Mouse (Mus musculus) heart, embryonic 14.5 days (tissue): ENCODE data around the gene Atg4d. TPM values are rescaled to one million over a fixed set of nuclear protein-coding genes. Genes with fewer than 3 reads are reported as not detected.
"Not testable (repeated sequence)": the region's sequence is repeated elsewhere in the genome, so short reads cannot be mapped to it uniquely, and the experiment has no call there.

ENCODE experiments used
- ATAC-seq: fragments of 200-750 bp; cut with Nextera tagmentation; 2 replicates; pipeline ENCODE4 v1.8.0; 2017; ENCODE audit warnings: low read depth, moderate TSS enrichment; ENCODE audit not compliant: insufficient number of reproducible peaks, insufficient read depth, low FRiP score
- H3K27ac ChIP-seq, 2 experiments: fragments of 200-500 bp in 1 of 2; fragments of 300-500 bp in 1 of 2; sonication (generic) in 1 of 2; replicated peaks in 1 of 2; 2 replicates each; pipeline ENCODE4 v1.5.1; 2012 to 2014; ENCODE audit warnings: low read depth in 2 of 2, low read length in 2 of 2, control low read depth in 1 of 2, mild to moderate bottlenecking in 1 of 2, mixed read lengths in 1 of 2; ENCODE audit not compliant: control insufficient read depth in 1 of 2, insufficient read depth in 1 of 2
- H3K27me3 ChIP-seq: fragments of 300-500 bp; sonication (generic); 2 replicates; pipeline ENCODE4 v1.6.1; 2014; ENCODE audit warnings: mild to moderate bottlenecking, low read length, control low read depth; ENCODE audit not compliant: control insufficient read depth, insufficient read depth
- H3K36me3 ChIP-seq: fragments of 300-500 bp; sonication (generic); 2 replicates; pipeline ENCODE4 v1.6.1; 2014; ENCODE audit warnings: mild to moderate bottlenecking, control low read depth, low read length, mixed read lengths; ENCODE audit not compliant: control insufficient read depth, insufficient read depth
- H3K4me1 ChIP-seq, 2 experiments: fragments of 200-500 bp in 1 of 2; fragments of 300-500 bp in 1 of 2; sonication (generic) in 1 of 2; 2 replicates each; pipeline ENCODE4 v1.6.1; 2012 to 2014; ENCODE audit warnings: low read length in 2 of 2, control low read depth in 1 of 2, mixed read lengths in 1 of 2; ENCODE audit not compliant: control insufficient read depth in 2 of 2, insufficient read depth in 2 of 2
- H3K4me2 ChIP-seq: fragments of 300-500 bp; sonication (generic); 2 replicates; pipeline ENCODE4 v1.6.1; 2014; ENCODE audit warnings: mild to moderate bottlenecking, low read length
- H3K4me3 ChIP-seq, 2 experiments: fragments of 200-500 bp in 1 of 2; fragments of 300-500 bp in 1 of 2; sonication (generic) in 1 of 2; 2 replicates each; pipeline ENCODE4 v1.5.1; 2012 to 2014; ENCODE audit warnings: low read length in 2 of 2, mild to moderate bottlenecking in 2 of 2, control low read depth in 1 of 2, low read depth in 1 of 2, moderate library complexity in 1 of 2; ENCODE audit not compliant: control insufficient read depth in 1 of 2, insufficient read depth in 1 of 2
- H3K9ac ChIP-seq: fragments of 300-500 bp; sonication (generic); 2 replicates; pipeline ENCODE4 v1.6.1; 2014; ENCODE audit warnings: mild to moderate bottlenecking, low read length
- H3K9me3 ChIP-seq: fragments of 300-500 bp; sonication (generic); 2 replicates; pipeline ENCODE4 v1.6.1; 2016; ENCODE audit warnings: low read length, control low read depth; ENCODE audit not compliant: control insufficient read depth
- WGBS: fragments of 180-500 bp; shearing (Covaris S2); extraction: QIAGEN DNeasy Blood & Tissue Kit; methylation state at CpG from one replicate; pipeline ENCODE4 v1.1.7; 2014; 5-methylcytosine and 5-hydroxymethylcytosine counted together
- polyA plus RNA-seq: library from polyadenylated mRNA; unstranded; fragments of >200 nt; fragmentation: Nextera tagmentation; extraction: Ambion mirVana; gene quantifications from 2 replicates; pipeline ENCODE4 v1.2.1, GENCODE M21; 2014

The Atg4d gene
- polyA plus RNA-seq, 1 experiment from 2014 or later: 51.4 TPM

- peaks cover 52% of the 10 kb centered on the region for H3K27me3 ChIP-seq
- H3K9me3 ChIP-seq: no peaks in the 10 kb centered on the region
- no peak for ATAC-seq
- no peak overlapping the region for H3K4me2 ChIP-seq
- WGBS: 58% methylated on average over 13 of the region's 13 CpGs
- no peak overlapping the region for H3K27ac ChIP-seq
- H3K36me3 ChIP-seq: no peaks in the 10 kb centered on the region
- H3K9ac ChIP-seq: no peak overlapping the region
- H3K4me1 ChIP-seq: 0 out of 4 replicates have a peak, but pooled peaks cover 0 to 10% of the 10 kb centered on the region in 2 experiments
- no peak overlapping the region for H3K4me3 ChIP-seq
Observed at GRCm38 (mm10) chr9:21251116-21251735, 13.9 kb upstream of the Atg4d start.

- ATAC-seq: no peak
- Histone ChIP-seq H3K4me2 (no peak overlapping the region), H3K4me1 (0 out of 4 replicates have a peak, but pooled peaks cover 0 to 4% of the 10 kb centered on the region in 2 experiments), H3K9me3 (no peaks in the 10 kb centered on the region), H3K27ac (no peak overlapping the region), H3K4me3 (no peak overlapping the region), H3K9ac (no peak overlapping the region), H3K36me3 (no peaks in the 10 kb centered on the region), H3K27me3 (peaks cover 22% of the 10 kb centered on the region)
Observed at GRCm38 (mm10) chr9:21254690-21255089, 10.4 kb upstream of the Atg4d start.

- not testable (repeated sequence) for H3K27ac ChIP-seq, H3K4me2 ChIP-seq, H3K9ac ChIP-seq, H3K9me3 ChIP-seq, ATAC-seq, H3K27me3 ChIP-seq, H3K4me1 ChIP-seq, H3K4me3 ChIP-seq, H3K36me3 ChIP-seq
- WGBS: 71% methylated on average over 4 of the region's 4 CpGs
Observed at GRCm38 (mm10) chr9:21256349-21256748, 8.7 kb upstream of the Atg4d start.

- H3K9me3 ChIP-seq: no peaks in the 10 kb centered on the region
- peaks cover 0 to 7% of the 10 kb centered on the region in 2 experiments; a peak in 1 of 4 replicates for H3K4me1 ChIP-seq
- H3K4me2 ChIP-seq: no peak overlapping the region
- no peak overlapping the region for H3K4me3 ChIP-seq
- no peak overlapping the region for H3K27ac ChIP-seq
- no peak for ATAC-seq
- H3K27me3 ChIP-seq: no peaks in the 10 kb centered on the region
- no peak overlapping the region for H3K9ac ChIP-seq
- whole genome bisulfite sequencing: 81% methylated on average over 6 of the region's 6 CpGs
- H3K36me3 ChIP-seq: no peaks in the 10 kb centered on the region
Observed at GRCm38 (mm10) chr9:21260491-21261040, 4.5 kb upstream of the Atg4d start.

GRCm38 (mm10) chr9:21261831-21262230 is 3.3 kb upstream of the Atg4d start:
- WGBS: 56% methylated on average over 2 of the region's 2 CpGs
- Histone ChIP-seq H3K4me2 (no peak overlapping the region), H3K4me1 (peaks cover 5 to 17% of the 10 kb centered on the region in 2 experiments), H3K27ac (no peak overlapping the region), H3K4me3 (no peak overlapping the region), H3K9me3 (no peaks in the 10 kb centered on the region), H3K9ac (no peak overlapping the region), H3K36me3 (peaks cover 5% of the 10 kb centered on the region), H3K27me3 (no peaks in the 10 kb centered on the region)
- no peak for ATAC-seq

GRCm38 (mm10) chr9:21264272-21264999 is 657 bp upstream of the Atg4d start:
- ATAC-seq: 0 out of 2 replicates have a peak, but pooled peaks have one; percentile 2

GRCm38 (mm10) chr9:21265611-21266010 is 518 bp downstream of the Atg4d start:
- Histone ChIP-seq H3K4me2 (peak overlapping the region; percentile 70), H3K27ac (peak overlapping the region in 1 of 2 experiments; percentile 68; a peak in 2 of 4 replicates), H3K9me3 (no peaks in the 10 kb centered on the region), H3K9ac (peak overlapping the region; percentile 91), H3K27me3 (no peaks in the 10 kb centered on the region), H3K4me1 (peaks cover 7 to 24% of the 10 kb centered on the region in 2 experiments), H3K36me3 (peaks cover 43% of the 10 kb centered on the region), H3K4me3 (peak overlapping the region; percentile 70 to 86)
- ATAC-seq: peak; percentile 13; the same call in 1 of the 2 replicates
- 4% methylated on average over 11 of the region's 11 CpGs for WGBS

More at GRCm38 (mm10) chr9:21264272-21264999, 657 bp upstream of the Atg4d start:
- Histone ChIP-seq H3K36me3 (peaks cover 31% of the 10 kb centered on the region), H3K4me1 (peaks cover 7 to 24% of the 10 kb centered on the region in 2 experiments), H3K9ac (peak overlapping the region; percentile 91), H3K27ac (peak overlapping the region; percentile 72 to 77), H3K27me3 (no peaks in the 10 kb centered on the region), H3K9me3 (no peaks in the 10 kb centered on the region), H3K4me2 (peak overlapping the region; percentile 70), H3K4me3 (peak overlapping the region; percentile 44 to 86)
- 14% methylated on average over 17 of the region's 17 CpGs for WGBS
